Mouse (Mus musculus) MEL (cell line): ENCODE results near the gene St6galnac3.

Experiments
- CTCF ChIP-seq, 3 experiments: IDR thresholded peaks in 2 of 3; conservative IDR thresholded peaks in 1 of 3; 2 replicates each; pipeline ENCODE4 v1.5.1; 2011 to 2012; ENCODE audit warnings: low read length in 3 of 3, low read depth in 2 of 3, mild to moderate bottlenecking in 2 of 3, improper control_type of control experiment in 1 of 3, inconsistent platforms in 1 of 3, mixed read lengths in 1 of 3, moderate library complexity in 1 of 3; ENCODE audit not compliant: control insufficient read depth in 1 of 3, insufficient read depth in 1 of 3, poor library complexity in 1 of 3, severe bottlenecking in 1 of 3
- EP300 ChIP-seq, 2 experiments: IDR thresholded peaks; 2 replicates each; pipeline ENCODE4 v1.6.1; 2011; ENCODE audit warnings: improper control_type of control experiment in 2 of 2, low read length in 2 of 2, low read depth in 1 of 2, mild to moderate bottlenecking in 1 of 2
- POLR2A ChIP-seq, 2 experiments: IDR thresholded peaks; 2 replicates each; pipeline ENCODE4 v1.6.1; 2011 to 2012; ENCODE audit warnings: low read length in 2 of 2, mild to moderate bottlenecking in 2 of 2, control low read depth in 1 of 2, improper control_type of control experiment in 1 of 2, low read depth in 1 of 2, moderate library complexity in 1 of 2; ENCODE audit not compliant: control insufficient read depth in 1 of 2, insufficient read depth in 1 of 2, poor library complexity in 1 of 2
- USF1 ChIP-seq: IDR thresholded peaks from 2 replicates; pipeline ENCODE4 v1.6.1; 2014; ENCODE audit warnings: low read depth, mild to moderate bottlenecking, inconsistent platforms, low read length, improper control_type of control experiment, moderate library complexity

GRCm38 (mm10) chr3:153308379-153308778, 416.6 kb downstream of the St6galnac3 start:
- TF ChIP-seq EP300 (IDR thresholded peaks at IDR 0.05; ENCODE audit: low read depth in 1 of 2, low read length in 2 of 2): no peak
- TF ChIP-seq POLR2A (IDR thresholded peaks at IDR 0.05; ENCODE audit: control insufficient read depth in 1 of 2, insufficient read depth in 1 of 2, low read depth in 1 of 2, low read length in 2 of 2, poor library complexity in 1 of 2): no peak
- TF ChIP-seq CTCF (IDR thresholded peaks at IDR 0.05 in 2 of 3, conservative IDR thresholded peaks at IDR 0.05 in 1 of 3; ENCODE audit: control insufficient read depth in 1 of 3, insufficient read depth in 1 of 3, low read depth in 2 of 3, low read length in 3 of 3, poor library complexity in 1 of 3, severe bottlenecking in 1 of 3): no peak
- TF ChIP-seq USF1: no peak
